Mouse (Mus musculus): ENCODE data around the gene Slc7a11.

GRCm38 (mm10) chr3:50035875-50036528 lies 407.4 kb downstream of the Slc7a11 start:
- TF ChIP-seq CTCF (IDR thresholded peaks at IDR 0.05; ENCODE audit: low read depth, low read length) (no peak), GATA1 (IDR thresholded peaks at IDR 0.05; ENCODE audit: borderline replicate concordance, low read length) (no peak)
